Mouse (Mus musculus) stomach, embryonic 15.5 days (tissue): ENCODE measurements around the gene Nolc1. TPM values are rescaled to one million over a fixed set of nuclear protein-coding genes. Genes with fewer than 3 reads are reported as not detected.

ENCODE experiments used
- ATAC-seq: fragments of 200-750 bp; cut with Nextera tagmentation; 2 replicates; pipeline ENCODE4 v1.8.0; 2017; ENCODE audit warnings: low read depth, moderate number of reproducible peaks, moderate TSS enrichment; ENCODE audit not compliant: insufficient read depth, low FRiP score
- H3K27ac ChIP-seq: fragments of 300-500 bp; sonication (generic); 2 replicates; pipeline ENCODE4 v1.5.1; 2015; ENCODE audit warnings: mild to moderate bottlenecking, inconsistent platforms
- H3K27me3 ChIP-seq: fragments of 300-500 bp; sonication (generic); replicated peaks from 2 replicates; pipeline ENCODE4 v1.6.1; 2015; ENCODE audit warnings: inconsistent platforms
- H3K36me3 ChIP-seq: fragments of 300-500 bp; sonication (generic); 2 replicates; pipeline ENCODE4 v1.6.1; 2015; ENCODE audit warnings: inconsistent platforms
- H3K4me1 ChIP-seq: fragments of 300-500 bp; sonication (generic); 2 replicates; pipeline ENCODE4 v1.6.1; 2015; ENCODE audit warnings: inconsistent platforms
- H3K4me2 ChIP-seq: fragments of 300-500 bp; sonication (generic); 2 replicates; pipeline ENCODE4 v1.6.1; 2015; ENCODE audit warnings: mild to moderate bottlenecking, inconsistent platforms
- H3K4me3 ChIP-seq: fragments of 300-500 bp; sonication (generic); replicated peaks from 2 replicates; pipeline ENCODE4 v1.5.1; 2015; ENCODE audit warnings: inconsistent platforms
- H3K9ac ChIP-seq: fragments of 300-500 bp; sonication (generic); 2 replicates; pipeline ENCODE4 v1.6.1; 2015; ENCODE audit warnings: inconsistent platforms
- H3K9me3 ChIP-seq: fragments of 300-500 bp; sonication (generic); 2 replicates; pipeline ENCODE4 v1.6.1; 2016; ENCODE audit warnings: inconsistent platforms
- WGBS: fragments of 180-500 bp; shearing (Covaris S2); methylation state at CpG from one replicate; pipeline ENCODE4 v1.1.7; 2015; 5-methylcytosine and 5-hydroxymethylcytosine counted together
- polyA plus RNA-seq: library from polyadenylated mRNA; unstranded; fragments of >200 nt; fragmentation: Nextera tagmentation; extraction: Ambion mirVana; gene quantifications from 2 replicates; pipeline ENCODE4 v1.2.1, GENCODE M21; 2015

Nolc1 gene
- polyA plus RNA-seq, 1 experiment from 2014 or later, result 79.3 TPM

DNA sequence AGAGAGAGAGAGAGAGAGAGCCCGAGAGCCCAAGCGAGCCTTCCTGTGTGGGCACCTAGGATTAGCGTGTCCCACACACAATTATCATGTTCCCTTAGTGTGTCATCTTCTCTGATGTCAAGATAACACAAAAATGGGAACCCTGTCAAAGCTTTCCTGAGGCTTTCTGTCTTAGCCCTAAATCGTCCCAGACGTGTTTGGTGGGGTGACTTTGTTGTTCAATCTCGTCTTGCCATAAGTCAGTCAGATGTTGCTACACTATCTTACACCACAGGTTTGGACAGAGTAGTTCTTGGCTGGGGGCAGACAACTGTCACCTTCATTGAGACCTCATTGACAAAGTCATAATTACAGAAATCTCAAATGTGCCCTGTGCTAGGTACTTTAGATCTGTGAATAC lies 56.9 kb downstream of the Nolc1 start:
- Histone ChIP-seq H3K36me3 (no peaks in the 10 kb centered on the region), H3K9me3 (no peaks in the 10 kb centered on the region), H3K27me3 (peaks cover 67% of the 10 kb centered on the region), H3K27ac (no peak overlapping the region), H3K4me2 (no peak overlapping the region), H3K9ac (no peak overlapping the region), H3K4me3 (no peak overlapping the region), H3K4me1 (peaks cover 25% of the 10 kb centered on the region)
- WGBS, result 56% methylated on average over 6 of the region's 6 CpGs
- no peak for ATAC-seq

Other genes starting within 250 kb of the Nolc1 start
- gene Armh3, start 77.4 kb upstream of the Nolc1 start, polyA plus RNA-seq, result 13.1 and 17.3 TPM in 2 replicates
- gene Hps6, start 72.4 kb upstream of the Nolc1 start, polyA plus RNA-seq, result 8.1 TPM in 2 replicates
- 32.7 and 37.5 TPM in 2 replicates for gene Pprc1, start 31.0 kb upstream of the Nolc1 start, polyA plus RNA-seq
- 73.9 and 74.1 TPM in 2 replicates for gene Ldb1, start 30.6 kb upstream of the Nolc1 start, polyA plus RNA-seq
- not detected in 2 replicates for gene Elovl3, start 56.0 kb downstream of the Nolc1 start, polyA plus RNA-seq
- gene Pitx3, start 72.5 kb downstream of the Nolc1 start, polyA plus RNA-seq, result 0.15 TPM in 1 of 2 replicates, not detected in the other
- gene Gbf1, start 76.6 kb downstream of the Nolc1 start, polyA plus RNA-seq, result 59.3 and 63.1 TPM in 2 replicates
- 10.6 TPM in 2 replicates for gene Nfkb2, start 228.5 kb downstream of the Nolc1 start, polyA plus RNA-seq